Mouse (Mus musculus) ES-E14 (cell line): Measurements from ENCODE around the gene Chd8.

Experiments used
- CHD2 ChIP-seq: IDR thresholded peaks from 2 replicates; pipeline ENCODE4 v1.6.1; 2014; ENCODE audit warnings: mild to moderate bottlenecking, low read depth, low read length, inconsistent platforms
- HCFC1 ChIP-seq: IDR thresholded peaks from 2 replicates; pipeline ENCODE4 v1.6.1; 2012; ENCODE audit warnings: low read length, inconsistent platforms, borderline replicate concordance; ENCODE audit not compliant: insufficient read depth
- MAFK ChIP-seq: IDR thresholded peaks from 2 replicates; pipeline ENCODE4 v1.6.1; 2014; ENCODE audit warnings: mild to moderate bottlenecking, low read depth, low read length, inconsistent platforms; ENCODE audit not compliant: insufficient read depth

DNA sequence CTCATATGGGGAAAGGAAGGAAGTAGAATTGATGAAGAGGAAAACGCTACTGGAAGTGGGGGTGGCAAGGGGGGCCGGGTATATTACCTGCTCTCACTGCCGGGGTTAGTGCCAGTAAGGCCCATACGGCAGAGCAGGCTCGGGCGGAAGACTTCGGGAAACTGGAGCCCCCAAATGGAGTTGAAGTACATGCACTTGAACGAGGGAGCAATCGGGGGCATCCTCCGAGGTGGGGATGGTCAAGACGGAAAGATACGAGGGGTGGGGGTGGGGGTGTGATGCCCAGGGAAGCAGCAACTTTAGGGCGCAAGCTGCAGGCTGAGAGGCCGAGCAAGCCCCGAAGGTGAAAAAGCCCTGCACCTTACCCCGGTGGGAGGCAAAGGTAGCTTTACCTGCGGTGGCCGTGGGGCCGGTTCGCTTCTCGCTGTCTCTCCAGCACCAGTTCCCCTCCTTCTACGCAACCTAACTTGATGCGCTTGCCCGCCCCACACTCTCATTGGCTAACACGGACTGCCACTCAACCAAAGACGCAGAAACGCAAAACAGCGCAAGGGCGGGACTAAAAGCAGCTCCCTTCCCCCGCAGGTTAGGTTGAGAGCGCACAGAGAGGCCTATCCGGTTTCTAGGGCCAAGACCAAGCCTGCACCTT is 13.4 kb downstream of the Chd8 start:
- TF ChIP-seq HCFC1, result peak; percentile 65; the same call in 1 of the 2 replicates
- no peak for TF ChIP-seq MAFK
- peak; percentile 95 for TF ChIP-seq CHD2
